Mouse (Mus musculus) CH12.LX (cell line): ENCODE measurements at regions not wholly inside any gene's neighbourhood (a gene's known extent, or its start where the extent isn't known, plus 50 kb on each side); places are given as distances from the start of the nearest gene placed in this dataset.

Source experiments
- CTCF ChIP-seq, 2 experiments: IDR thresholded peaks in 1 of 2; conservative IDR thresholded peaks in 1 of 2; 2 replicates each; pipeline ENCODE4 v1.5.1; 2011 to 2012; ENCODE audit warnings: low read depth in 2 of 2, low read length in 2 of 2, improper control_type of control experiment in 1 of 2, inconsistent platforms in 1 of 2, mild to moderate bottlenecking in 1 of 2, moderate library complexity in 1 of 2
- E2F4 ChIP-seq: IDR thresholded peaks from 2 replicates; pipeline ENCODE4 v1.6.1; 2011; ENCODE audit warnings: low read depth, low read length, improper control_type of control experiment; ENCODE audit not compliant: insufficient replicate concordance
- EP300 ChIP-seq: IDR thresholded peaks from 2 replicates; pipeline ENCODE4 v1.6.1; 2011; ENCODE audit warnings: low read length, improper control_type of control experiment
- GABPA ChIP-seq: IDR thresholded peaks from 2 replicates; pipeline ENCODE4 v1.6.1; 2012; ENCODE audit warnings: low read depth, low read length, improper control_type of control experiment, inconsistent platforms; ENCODE audit not compliant: insufficient replicate concordance
- JUN ChIP-seq: IDR thresholded peaks from 2 replicates; pipeline ENCODE4 v1.6.1; 2011; ENCODE audit warnings: low read depth, mild to moderate bottlenecking, low read length, improper control_type of control experiment, moderate library complexity; ENCODE audit not compliant: insufficient read depth
- KAT2A ChIP-seq: IDR thresholded peaks from 2 replicates; pipeline ENCODE4 v1.6.1; 2012; ENCODE audit warnings: low read length, improper control_type of control experiment, inconsistent platforms; ENCODE audit not compliant: insufficient replicate concordance
- MAFK ChIP-seq: IDR thresholded peaks from 2 replicates; pipeline ENCODE4 v1.6.1; 2011; ENCODE audit warnings: low read length, improper control_type of control experiment; ENCODE audit not compliant: insufficient replicate concordance
- MXI1 ChIP-seq: IDR thresholded peaks from 2 replicates; pipeline ENCODE4 v1.6.1; 2011; ENCODE audit warnings: mild to moderate bottlenecking, low read depth, low read length, improper control_type of control experiment
- TCF12 ChIP-seq: IDR thresholded peaks from 2 replicates; pipeline ENCODE4 v1.6.1; 2014; ENCODE audit warnings: low read depth, mild to moderate bottlenecking, inconsistent platforms, low read length, improper control_type of control experiment
- ZC3H11A ChIP-seq: IDR thresholded peaks from 2 replicates; pipeline ENCODE4 v1.6.1; 2012; ENCODE audit warnings: low read depth, mild to moderate bottlenecking, inconsistent platforms, low read length, improper control_type of control experiment
- ZKSCAN1 ChIP-seq: IDR thresholded peaks from 2 replicates; pipeline ENCODE4 v1.6.1; 2012; ENCODE audit warnings: low read depth, inconsistent platforms, low read length, improper control_type of control experiment, borderline replicate concordance

DNA sequence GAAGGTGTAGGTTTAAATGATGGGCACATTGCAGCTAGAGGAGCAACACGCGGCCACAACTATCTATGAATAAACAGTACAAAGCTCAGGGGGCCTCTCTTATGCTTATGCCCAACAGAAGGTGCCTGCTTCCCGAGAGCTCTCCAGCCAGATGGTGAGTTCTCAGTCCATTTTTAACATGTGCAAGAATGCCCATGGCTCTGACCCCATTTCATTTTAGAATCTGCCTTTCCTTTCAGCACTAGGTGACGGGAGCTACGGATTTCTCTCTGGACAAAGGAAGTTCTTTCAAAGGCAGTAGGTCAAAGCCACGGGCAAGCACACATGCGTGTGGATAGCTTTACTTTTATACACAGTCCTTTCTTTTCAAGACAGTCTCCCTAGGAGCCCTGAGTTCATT is 64.3 kb upstream of the Cnot2 start:
- TF ChIP-seq ZC3H11A (no peak), MAFK (no peak), GABPA (no peak), KAT2A (no peak), ZKSCAN1 (no peak), CTCF (conservative IDR thresholded peaks at IDR 0.05 in 1 of 2, IDR thresholded peaks at IDR 0.05 in 1 of 2; ENCODE audit: low read depth in 2 of 2, low read length in 2 of 2) (no peak), EP300 (no peak), E2F4 (no peak), MXI1 (no peak), JUN (no peak), TCF12 (no peak)
